Mouse (Mus musculus): ENCODE measurements around the gene Thsd7b.

Thsd7b gene

DNA sequence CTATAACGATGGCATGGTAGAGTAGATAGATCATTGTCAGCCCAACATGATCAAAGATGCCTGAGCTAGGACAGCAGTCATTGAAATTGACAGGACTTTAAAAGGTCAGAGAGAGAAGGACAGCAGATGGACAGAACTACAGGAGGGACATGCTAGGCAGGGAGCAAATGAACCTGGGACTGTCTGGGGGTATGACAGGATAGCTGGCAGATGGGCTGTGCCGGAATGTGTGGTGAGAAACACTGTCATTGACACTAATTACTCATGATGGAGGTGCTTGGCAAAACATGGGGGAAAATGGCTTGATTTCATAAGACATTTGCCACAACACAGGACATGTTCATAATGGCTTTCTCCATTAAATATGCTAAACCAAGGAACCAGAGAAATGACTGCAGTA is 253.9 kb downstream of the Thsd7b start:
- no peak for DNase-seq

DNA sequence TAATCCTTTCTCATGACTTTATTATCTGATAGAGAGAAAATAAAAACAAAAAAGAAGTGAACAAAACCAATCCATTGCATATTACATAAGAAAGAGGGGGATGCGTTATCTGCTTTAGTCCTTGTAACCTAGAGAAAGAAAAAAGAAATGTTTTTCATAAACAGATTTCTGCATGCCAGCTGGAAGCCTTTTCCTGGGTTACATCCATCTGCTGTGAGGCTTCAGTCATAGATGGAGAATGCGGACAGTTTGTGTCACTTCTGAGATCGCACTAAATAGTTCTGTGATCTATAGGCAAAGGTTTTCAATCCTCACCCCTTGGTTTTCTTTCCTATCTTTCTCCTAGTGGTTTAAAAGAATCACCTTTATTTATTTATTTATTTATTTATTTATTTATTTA is 259.1 kb downstream of the Thsd7b start:
- no peak for DNase-seq

DNA sequence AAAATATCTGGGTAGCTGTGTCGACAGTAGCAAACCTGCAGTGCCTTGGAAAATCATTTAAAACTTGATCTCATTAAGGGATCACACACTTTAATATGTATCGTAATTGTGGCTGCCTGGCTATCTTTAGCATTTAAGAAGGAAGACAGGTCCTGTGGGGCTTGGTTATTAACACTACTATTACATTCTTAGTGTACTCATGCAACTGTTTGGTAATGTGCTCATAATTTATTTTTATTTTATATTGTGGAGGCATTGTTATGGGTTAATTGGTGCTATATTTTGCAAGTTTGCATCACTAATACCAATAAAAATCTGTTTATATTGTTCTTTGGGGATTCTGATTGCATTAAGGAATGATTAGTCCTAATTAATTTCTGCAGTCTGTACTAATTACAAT is 265.4 kb downstream of the Thsd7b start:
- no peak for DNase-seq

GRCm38 (mm10) chr1:129538970-129539369 is 265.9 kb downstream of the Thsd7b start:
- DNase-seq, result no peak

DNA sequence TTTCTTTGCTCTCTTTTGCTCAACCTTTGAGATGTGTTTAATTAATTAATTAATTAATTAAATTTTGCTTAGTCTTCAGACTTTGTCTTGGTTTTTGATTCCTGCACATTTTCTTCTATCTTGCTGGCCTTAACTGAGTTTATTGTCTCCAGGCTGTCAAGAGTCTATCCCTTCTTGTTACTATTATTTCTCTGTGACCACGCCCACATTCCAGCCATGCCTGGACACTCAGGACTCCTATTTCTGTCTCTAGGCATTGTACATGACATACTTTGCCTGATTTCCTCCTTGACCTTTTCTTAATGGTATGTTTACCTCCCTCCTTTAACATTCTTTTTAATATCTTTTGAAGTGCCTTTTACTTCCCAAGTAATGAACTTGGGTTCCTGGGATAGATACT is 267.6 kb downstream of the Thsd7b start:
- DNase-seq, result no peak

GRCm38 (mm10) chr1:129542563-129543146 is 269.6 kb downstream of the Thsd7b start:
- DNase-seq, result no peak

- DNase-seq, result no peak
Measured at GRCm38 (mm10) chr1:129543169-129543568, 270.1 kb downstream of the Thsd7b start.

DNA sequence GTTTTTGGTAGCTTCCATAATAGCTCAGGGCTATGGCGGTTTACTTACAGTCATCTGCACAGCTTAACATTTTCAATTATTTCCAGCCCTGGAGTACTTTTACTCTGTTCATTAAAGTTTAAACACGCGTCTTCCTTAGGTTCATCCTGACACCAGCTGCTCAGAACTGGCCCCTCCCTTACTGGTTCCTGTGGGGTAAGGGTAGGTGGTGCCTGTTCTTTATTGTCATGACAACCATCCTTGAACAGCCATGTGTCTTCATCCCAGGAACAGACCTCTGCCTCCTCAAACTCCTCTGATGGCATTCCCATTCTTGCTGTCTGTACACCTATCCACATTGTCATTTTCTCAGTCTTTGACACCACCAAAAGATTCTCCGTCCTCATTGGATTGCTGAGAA is 285.0 kb downstream of the Thsd7b start:
- DNase-seq, result no peak

- no peak for DNase-seq
Measured at GRCm38 (mm10) chr1:129559137-129559536, 286.0 kb downstream of the Thsd7b start.

DNA sequence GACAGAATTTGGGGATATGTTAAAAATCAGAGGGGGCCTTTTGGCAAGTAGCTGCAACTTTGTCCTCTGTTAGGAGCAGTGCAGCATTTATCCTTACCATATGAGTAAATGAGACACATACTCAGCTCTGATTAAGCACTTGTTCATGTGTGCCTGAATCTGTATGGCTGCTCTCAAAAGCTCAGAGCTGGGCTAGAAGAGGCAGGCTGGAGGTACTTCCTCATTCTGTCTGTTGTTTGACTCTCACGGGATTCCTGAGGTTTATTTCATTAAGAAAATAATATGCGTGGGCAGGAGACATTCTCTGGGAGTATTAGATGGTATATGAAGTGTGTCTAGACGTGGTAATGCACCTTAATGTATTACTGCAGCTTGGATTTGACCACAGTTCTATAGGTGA is 286.7 kb downstream of the Thsd7b start:
- DNase-seq, result no peak

DNA sequence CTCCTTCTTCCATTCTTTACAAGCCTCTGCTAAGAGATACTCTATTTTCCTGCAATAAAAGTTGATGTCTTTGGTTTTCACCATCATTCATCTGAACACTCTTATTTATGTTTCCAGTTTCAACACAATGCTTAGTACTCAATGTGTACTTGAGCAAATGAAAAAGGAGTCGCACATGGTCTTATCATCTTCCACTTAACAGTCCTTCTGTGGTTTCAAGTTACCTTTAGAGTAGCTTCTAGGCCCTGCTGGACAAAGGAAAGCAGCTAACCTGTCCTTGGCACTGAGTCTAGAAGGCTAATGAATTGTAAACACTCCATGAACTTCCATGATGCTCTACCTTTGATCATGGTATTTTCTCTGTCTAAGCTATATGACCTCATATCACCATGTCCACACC is 289.6 kb downstream of the Thsd7b start:
- DNase-seq, result no peak

- DNase-seq, result no peak
Measured at GRCm38 (mm10) chr1:129570522-129570921, 297.4 kb downstream of the Thsd7b start.

- DNase-seq, result no peak
Measured at GRCm38 (mm10) chr1:129579955-129580354, 306.9 kb downstream of the Thsd7b start.

DNA sequence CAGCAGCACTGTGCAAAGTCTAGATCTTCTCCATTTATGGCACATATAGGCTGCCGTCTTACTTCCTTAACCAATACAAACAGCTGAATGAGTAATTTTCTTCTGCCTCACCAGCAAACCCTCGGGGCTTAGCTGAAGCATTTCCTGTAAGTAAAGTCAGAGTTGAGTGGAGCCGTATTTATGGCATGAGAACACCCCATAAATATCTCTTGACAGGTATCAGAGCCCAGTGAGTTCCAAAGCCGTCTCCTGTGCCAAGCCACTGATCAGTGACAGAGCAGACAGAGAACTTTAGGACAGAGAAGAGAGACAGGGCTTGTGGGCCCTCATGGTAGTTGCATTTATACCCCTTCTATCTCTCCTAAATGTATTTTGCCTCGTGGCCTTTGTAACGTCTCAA is 313.5 kb downstream of the Thsd7b start:
- DNase-seq, result no peak

DNA sequence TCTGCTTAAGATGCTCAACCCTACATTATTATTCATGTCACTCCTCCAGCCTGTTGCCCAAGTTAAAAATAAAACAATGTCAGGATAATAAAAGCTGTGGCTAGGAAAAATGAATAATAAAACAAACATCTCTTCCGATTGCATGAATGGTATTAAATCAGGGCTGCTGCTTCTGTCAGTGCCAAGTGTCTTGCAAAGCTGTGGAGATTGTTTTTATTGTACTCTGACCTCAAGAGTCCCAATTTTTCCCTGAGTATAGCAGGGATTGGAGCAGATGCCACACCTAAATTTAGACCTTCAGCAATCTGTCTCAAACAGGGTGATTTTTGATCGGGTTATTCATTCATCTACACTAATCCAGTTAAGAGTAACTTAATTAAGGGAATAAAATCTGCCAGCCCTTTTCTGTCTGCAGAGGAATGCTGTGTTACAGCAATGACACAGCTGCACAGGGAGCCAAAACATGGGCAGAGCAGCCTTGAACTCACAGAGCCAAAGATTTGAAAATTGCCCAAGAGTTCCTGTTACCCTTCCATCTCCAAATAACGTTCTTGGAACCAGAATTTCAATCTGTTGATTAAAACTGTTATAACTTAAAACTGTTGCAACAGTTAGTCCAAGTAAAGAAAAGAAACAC is 316.4 kb downstream of the Thsd7b start:
- DNase-seq, result peak; percentile 31

DNA sequence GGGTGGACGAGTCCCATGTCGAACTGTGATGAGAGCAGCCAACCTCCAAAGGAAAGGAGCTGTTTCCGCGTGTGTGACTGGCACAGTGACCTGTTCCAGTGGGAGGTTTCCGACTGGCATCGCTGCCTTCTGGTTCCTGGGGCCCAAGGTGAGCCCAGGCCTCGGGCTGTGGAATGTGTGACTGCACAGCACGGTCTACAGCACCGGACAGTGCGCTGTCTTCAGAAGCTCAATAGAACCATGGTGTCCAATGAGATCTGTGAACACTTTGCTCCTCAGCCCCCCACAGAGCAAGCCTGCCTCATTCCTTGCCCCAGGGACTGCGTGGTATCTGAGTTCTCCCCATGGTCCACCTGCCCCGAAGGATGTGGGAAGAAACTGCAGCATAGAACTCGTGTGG is 322.3 kb downstream of the Thsd7b start:
- DNase-seq, result no peak

DNA sequence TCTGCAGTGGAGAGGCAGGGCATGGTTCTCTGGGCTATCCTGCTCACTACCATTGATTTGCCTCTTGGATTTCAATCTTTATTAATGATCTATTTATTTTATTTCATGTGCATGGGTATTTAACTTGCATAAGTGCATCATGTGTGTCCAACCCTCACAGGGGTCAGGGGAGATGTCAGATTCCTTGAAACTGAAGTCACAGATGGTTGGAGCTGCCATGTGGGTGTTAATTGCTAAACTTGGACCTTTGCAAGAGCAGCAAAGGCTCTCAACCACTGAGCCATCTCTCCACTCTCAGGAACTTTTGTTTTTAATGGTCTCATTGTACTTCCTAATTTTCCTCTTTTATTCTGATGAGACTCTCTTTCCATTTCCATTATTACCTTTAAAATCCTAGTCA is 327.8 kb downstream of the Thsd7b start:
- DNase-seq, result no peak

- DNase-seq, result no peak
Measured at GRCm38 (mm10) chr1:129602284-129602683, 329.2 kb downstream of the Thsd7b start.

GRCm38 (mm10) chr1:129608395-129608794 is 335.3 kb downstream of the Thsd7b start:
- no peak for DNase-seq

GRCm38 (mm10) chr1:129616080-129616479 is 343.0 kb downstream of the Thsd7b start:
- DNase-seq, result no peak

- no peak for DNase-seq
Measured at GRCm38 (mm10) chr1:129619440-129620301, 346.6 kb downstream of the Thsd7b start.

DNA sequence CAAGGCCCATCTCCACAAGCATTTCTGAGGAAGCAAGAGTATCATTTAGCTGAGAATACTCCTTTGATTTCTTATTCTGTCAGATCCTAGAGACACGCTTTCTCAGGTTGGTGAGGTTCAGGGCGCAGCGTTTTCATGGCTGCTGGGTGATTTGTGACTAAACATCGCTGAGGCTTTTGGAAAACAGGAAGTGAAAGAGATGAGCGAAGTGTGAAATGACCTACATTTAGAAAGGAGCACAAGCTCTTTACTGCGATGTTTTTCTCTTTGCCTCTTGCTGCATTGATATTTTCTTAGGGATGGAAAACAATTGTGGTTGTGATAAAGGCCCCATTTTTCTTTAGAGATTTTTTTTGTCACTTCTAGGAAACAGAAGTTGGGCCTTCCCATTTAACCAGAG is 351.4 kb downstream of the Thsd7b start:
- no peak for DNase-seq

DNA sequence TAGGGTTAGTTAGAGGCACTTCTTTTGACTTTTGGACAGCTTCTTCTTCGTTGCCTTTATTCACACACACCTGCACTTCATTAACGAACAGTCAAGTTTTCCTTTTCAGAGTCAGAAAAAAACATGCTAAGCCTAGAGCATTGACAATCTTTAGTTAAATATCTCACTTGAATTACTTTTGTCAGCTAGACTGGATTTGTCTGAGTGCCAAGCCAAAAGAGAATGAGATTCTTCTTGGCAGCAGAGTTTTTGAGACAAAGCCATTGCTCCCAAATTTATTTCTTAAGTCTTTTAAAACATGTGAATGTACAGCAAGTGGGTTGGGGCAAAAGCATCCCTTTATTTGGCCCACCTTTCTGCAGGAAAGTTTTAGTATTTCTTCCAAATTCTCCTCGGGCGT is 362.0 kb downstream of the Thsd7b start:
- DNase-seq, result no peak

GRCm38 (mm10) chr1:129644252-129644861 is 371.3 kb downstream of the Thsd7b start:
- DNase-seq, result no peak
